Mouse (Mus musculus): Measurements from ENCODE around the gene Muc3a. TPM values are rescaled to one million over a fixed set of nuclear protein-coding genes. Genes with fewer than 3 reads are reported as not detected.

Gene Muc3a
- polyA plus RNA-seq, 1 experiment = 9.9 TPM

DNA sequence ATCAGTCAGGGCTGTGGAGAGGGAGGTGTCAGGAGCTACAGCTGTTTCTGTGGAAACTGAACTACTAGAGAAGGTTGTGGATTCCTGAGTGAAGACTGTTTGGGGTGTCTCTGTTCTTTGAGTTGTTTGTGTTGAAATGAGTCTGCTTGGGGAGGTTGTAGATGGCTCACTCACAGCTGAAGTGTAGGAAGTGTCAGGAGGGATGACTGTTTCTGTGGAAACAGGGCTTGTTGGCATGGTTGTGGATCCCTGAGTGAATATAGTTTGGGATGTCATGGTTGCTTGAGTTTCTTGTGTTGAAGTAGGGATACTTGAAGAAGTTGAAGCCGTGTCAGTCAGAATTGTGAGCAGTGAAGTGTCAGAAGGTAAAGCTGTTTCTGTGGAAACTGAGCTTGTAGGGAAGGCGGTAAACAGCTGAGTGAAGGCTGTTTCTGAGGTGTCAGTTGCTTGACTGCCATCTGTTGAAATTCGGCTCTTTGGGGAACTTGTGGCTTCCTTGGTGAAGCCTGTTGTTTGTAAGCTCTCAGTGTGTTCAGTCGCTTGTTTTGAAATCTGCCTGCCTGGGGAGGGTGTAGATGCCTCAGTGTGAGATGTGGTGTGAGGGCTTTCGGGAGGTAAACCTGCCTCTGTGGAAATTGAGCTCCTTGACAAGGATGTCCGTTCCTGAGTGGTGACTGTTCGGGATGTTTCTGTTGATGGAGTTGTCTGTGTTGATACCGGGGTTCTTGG is 32.4 kb downstream of the Muc3a start:
- WGBS = 39% methylated on average over 8 of the region's 8 CpGs
- Histone ChIP-seq H3K4me3 (replicated peaks; ENCODE audit: control insufficient read depth, low read depth, low read length) (peak overlapping the region; percentile 21), H3K27ac (ENCODE audit: control insufficient read depth, insufficient read depth, low read depth, low read length, poor library complexity) (peak overlapping the region; percentile 90), H3K4me1 (ENCODE audit: control insufficient read depth, insufficient read depth, low read length) (peaks cover 4% of the 10 kb centered on the region)
- TF ChIP-seq POLR2A (IDR thresholded peaks at IDR 0.05; ENCODE audit: borderline replicate concordance, control insufficient read depth, low read depth, low read length) = no peak
- 0 out of 2 replicates have a peak, but pooled peaks have one; percentile 5 for TF ChIP-seq CTCF (IDR thresholded peaks at IDR 0.05; ENCODE audit: control insufficient read depth, insufficient read depth, low read length)

DNA sequence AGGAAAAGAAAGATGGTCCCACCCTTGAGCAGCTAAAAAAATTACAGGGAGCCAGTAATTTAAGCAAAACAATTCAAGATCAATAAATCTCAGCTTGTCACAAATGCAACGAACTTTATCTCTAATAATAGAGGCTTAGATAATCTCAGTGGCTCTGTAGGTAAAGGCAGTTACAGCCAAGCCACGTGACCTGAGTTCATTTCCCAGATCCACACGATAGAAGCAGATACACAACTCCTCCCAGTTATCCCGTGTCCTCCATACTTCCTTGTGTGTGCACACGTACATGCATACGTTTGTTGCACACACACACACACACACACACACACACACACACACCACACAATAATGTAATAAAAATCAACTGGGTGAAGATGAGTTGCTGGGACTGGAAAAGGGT is 38.2 kb downstream of the Muc3a start:
- TF ChIP-seq CTCF (IDR thresholded peaks at IDR 0.05; ENCODE audit: control insufficient read depth, insufficient read depth, low read length) (no peak), POLR2A (IDR thresholded peaks at IDR 0.05; ENCODE audit: borderline replicate concordance, control insufficient read depth, low read depth, low read length) (no peak)
- no peak overlapping the region for H3K27ac ChIP-seq (ENCODE audit: control insufficient read depth, insufficient read depth, low read depth, low read length, poor library complexity)
- 58% methylated on average over 6 of the region's 6 CpGs for WGBS
- peaks cover under 1% of the 10 kb centered on the region; the same call in 1 of the 2 replicates for H3K4me1 ChIP-seq (ENCODE audit: control insufficient read depth, insufficient read depth, low read length)
- H3K4me3 ChIP-seq (replicated peaks; ENCODE audit: control insufficient read depth, low read depth, low read length) = no peak overlapping the region

DNA sequence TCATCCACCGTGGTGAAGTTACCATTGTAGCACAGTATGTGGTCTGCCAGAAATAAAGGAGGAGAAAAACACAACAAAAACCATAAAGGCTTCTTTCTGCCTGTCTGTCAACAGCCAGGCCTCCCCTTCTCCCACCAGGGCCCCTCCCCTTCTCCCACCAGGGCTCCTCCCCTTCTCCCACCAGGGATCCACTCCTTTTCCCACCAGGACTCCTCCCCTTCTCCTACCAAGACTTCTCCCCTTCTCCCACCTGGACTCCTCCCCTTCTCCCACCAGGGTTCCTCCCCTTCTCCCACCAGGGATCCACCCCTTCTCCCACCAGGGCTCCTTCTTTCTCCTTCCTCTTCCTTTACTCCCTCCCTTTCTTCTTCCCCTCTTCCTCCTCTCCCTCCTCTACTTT is 39.6 kb downstream of the Muc3a start:
- 19% methylated on average over 1 of the region's 1 CpGs for WGBS
- Histone ChIP-seq H3K4me1 (ENCODE audit: control insufficient read depth, insufficient read depth, low read length) (no peaks in the 10 kb centered on the region), H3K27ac (ENCODE audit: control insufficient read depth, insufficient read depth, low read depth, low read length, poor library complexity) (no peak overlapping the region), H3K4me3 (replicated peaks; ENCODE audit: control insufficient read depth, low read depth, low read length) (no peak overlapping the region)
- TF ChIP-seq POLR2A (IDR thresholded peaks at IDR 0.05; ENCODE audit: borderline replicate concordance, control insufficient read depth, low read depth, low read length) (no peak), CTCF (IDR thresholded peaks at IDR 0.05; ENCODE audit: control insufficient read depth, insufficient read depth, low read length) (no peak)

DNA sequence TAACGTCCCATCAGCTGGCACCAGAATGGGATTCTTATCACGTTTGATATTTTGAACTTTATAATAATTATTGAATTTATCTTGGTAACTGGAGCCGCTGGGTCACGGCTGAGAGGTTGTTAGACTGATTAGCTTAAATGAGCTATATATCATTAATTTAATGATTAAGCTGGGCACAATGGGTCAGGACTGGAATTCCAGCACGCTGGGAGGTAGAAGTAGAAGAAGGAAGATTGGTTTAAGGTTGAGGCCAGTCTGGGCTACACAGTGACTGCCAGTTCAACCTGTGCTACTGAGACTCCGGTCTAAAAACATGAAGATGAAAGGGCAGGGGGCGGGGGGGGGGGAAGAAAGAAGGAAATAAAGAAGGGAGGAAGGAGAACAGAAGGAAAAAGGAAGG is 40.7 kb downstream of the Muc3a start:
- no peak for TF ChIP-seq POLR2A (IDR thresholded peaks at IDR 0.05; ENCODE audit: borderline replicate concordance, control insufficient read depth, low read depth, low read length)
- TF ChIP-seq CTCF (IDR thresholded peaks at IDR 0.05; ENCODE audit: control insufficient read depth, insufficient read depth, low read length) = no peak
- no peak overlapping the region for H3K4me3 ChIP-seq (replicated peaks; ENCODE audit: control insufficient read depth, low read depth, low read length)
- WGBS = 72% methylated on average over 7 of the region's 7 CpGs
- no peaks in the 10 kb centered on the region for H3K4me1 ChIP-seq (ENCODE audit: control insufficient read depth, insufficient read depth, low read length)
- H3K27ac ChIP-seq (ENCODE audit: control insufficient read depth, insufficient read depth, low read depth, low read length, poor library complexity) = no peak overlapping the region

DNA sequence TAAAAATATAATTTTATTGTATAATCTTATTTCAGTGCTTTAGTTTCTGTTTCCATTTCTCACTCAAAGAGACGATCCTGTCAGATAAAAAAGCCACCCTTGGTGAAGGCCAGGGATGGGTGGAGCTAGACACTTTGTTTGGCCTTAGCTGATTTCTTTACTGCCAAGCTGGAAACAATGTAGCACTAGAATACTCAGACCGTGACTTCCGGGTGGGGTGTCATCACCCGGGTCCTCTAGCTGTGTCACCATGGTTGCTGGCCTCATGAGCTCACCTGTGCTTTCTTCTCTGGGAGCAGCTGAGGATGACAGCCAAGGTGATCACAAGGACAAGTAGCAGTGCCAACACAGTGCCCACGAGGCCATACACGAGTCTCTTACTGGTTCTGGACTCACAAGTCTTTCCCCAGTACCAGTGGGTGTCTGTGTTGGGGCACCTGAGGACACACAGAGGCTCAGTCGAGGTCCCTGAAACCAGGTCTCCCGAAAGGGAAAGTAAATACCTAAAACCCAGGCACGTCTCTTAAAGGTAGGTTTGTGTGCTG is 41.3 kb downstream of the Muc3a start:
- H3K4me1 ChIP-seq (ENCODE audit: control insufficient read depth, insufficient read depth, low read length) = no peaks in the 10 kb centered on the region
- H3K4me3 ChIP-seq (replicated peaks; ENCODE audit: control insufficient read depth, low read depth, low read length) = no peak overlapping the region
- 61% methylated on average over 9 of the region's 9 CpGs for WGBS
- TF ChIP-seq POLR2A (IDR thresholded peaks at IDR 0.05; ENCODE audit: borderline replicate concordance, control insufficient read depth, low read depth, low read length) (no peak), CTCF (IDR thresholded peaks at IDR 0.05; ENCODE audit: control insufficient read depth, insufficient read depth, low read length) (no peak)
- H3K27ac ChIP-seq (ENCODE audit: control insufficient read depth, insufficient read depth, low read depth, low read length, poor library complexity) = no peak overlapping the region

DNA sequence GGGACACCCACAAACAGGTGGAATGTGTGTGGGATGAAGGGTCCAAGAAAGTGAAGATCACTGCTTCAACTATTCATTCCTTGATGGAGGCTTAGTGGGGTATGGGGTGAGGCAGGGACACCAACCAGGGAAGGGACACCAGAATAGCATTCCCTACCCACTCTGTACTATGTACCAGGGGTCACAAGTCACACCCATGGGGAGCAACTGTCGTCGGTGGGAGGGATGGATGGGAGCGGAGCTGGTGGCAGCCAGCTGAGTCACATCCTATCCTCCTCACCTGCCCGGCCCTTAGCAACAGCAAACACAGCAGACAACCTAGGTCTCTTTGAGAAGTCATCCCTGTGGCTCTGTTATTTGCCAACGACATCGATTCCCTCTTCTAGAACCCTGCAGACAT is 44.6 kb downstream of the Muc3a start:
- TF ChIP-seq POLR2A (IDR thresholded peaks at IDR 0.05; ENCODE audit: borderline replicate concordance, control insufficient read depth, low read depth, low read length) = no peak
- TF ChIP-seq CTCF (IDR thresholded peaks at IDR 0.05; ENCODE audit: control insufficient read depth, insufficient read depth, low read length) = no peak
- WGBS = 56% methylated on average over 6 of the region's 6 CpGs

DNA sequence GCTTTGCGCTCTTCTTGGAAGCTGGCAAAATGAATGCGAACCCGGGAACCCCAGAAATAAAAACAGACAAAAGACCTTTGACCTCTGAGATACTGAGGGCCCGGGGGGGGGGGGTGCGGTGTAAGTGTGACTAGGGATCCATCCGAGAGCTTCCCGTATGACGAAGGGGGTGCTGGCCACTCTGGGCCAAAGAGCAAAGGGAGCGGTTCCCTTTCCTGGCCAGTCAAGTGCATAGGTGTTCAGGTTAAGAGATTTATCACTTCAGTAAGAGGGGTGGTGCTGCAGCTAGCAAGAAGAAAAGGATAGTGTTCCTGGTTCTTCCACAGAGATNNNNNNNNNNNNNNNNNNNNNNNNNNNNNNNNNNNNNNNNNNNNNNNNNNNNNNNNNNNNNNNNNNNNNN is 46.2 kb downstream of the Muc3a start:
- Histone ChIP-seq H3K4me1 (ENCODE audit: control insufficient read depth, insufficient read depth, low read length) (no peaks in the 10 kb centered on the region; the same call in 1 of the 2 replicates), H3K4me3 (replicated peaks; ENCODE audit: control insufficient read depth, low read depth, low read length) (no peak overlapping the region), H3K27ac (ENCODE audit: control insufficient read depth, insufficient read depth, low read depth, low read length, poor library complexity) (no peak overlapping the region)
- WGBS = 77% methylated on average over 9 of the region's 9 CpGs
- TF ChIP-seq CTCF (IDR thresholded peaks at IDR 0.05; ENCODE audit: control insufficient read depth, insufficient read depth, low read length) = no peak
- TF ChIP-seq POLR2A (IDR thresholded peaks at IDR 0.05; ENCODE audit: borderline replicate concordance, control insufficient read depth, low read depth, low read length) = no peak

More for the DNA sequence above, 44.6 kb downstream of the Muc3a start:
- no peak overlapping the region for H3K4me3 ChIP-seq (replicated peaks; ENCODE audit: control insufficient read depth, low read depth, low read length)
- H3K27ac ChIP-seq (ENCODE audit: control insufficient read depth, insufficient read depth, low read depth, low read length, poor library complexity) = no peak overlapping the region
- H3K4me1 ChIP-seq (ENCODE audit: control insufficient read depth, insufficient read depth, low read length) = no peaks in the 10 kb centered on the region

DNA sequence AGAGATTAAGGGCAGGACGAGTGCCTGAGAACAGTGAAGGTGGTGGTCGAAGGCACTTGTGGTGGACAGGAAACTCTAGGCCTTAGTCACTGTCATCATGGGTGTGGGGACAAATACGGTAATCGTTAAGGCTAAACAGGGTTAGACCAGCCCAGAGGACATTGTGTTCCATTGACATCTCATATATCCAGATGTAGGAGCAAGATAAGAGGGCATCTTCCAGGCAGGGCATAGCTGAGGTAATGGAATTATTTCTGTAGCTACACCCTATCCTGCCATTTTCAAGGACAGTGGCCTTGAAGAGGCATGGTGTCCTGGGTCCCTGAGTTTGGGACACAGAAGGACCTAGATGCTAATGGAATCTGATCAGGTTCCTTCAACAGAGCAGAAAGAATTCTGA is 50.3 kb downstream of the Muc3a start:
- 68% methylated on average over 4 of the region's 4 CpGs for WGBS
- Histone ChIP-seq H3K4me3 (replicated peaks; ENCODE audit: control insufficient read depth, low read depth, low read length) (no peak overlapping the region), H3K4me1 (ENCODE audit: control insufficient read depth, insufficient read depth, low read length) (no peaks in the 10 kb centered on the region; the same call in 1 of the 2 replicates), H3K27ac (ENCODE audit: control insufficient read depth, insufficient read depth, low read depth, low read length, poor library complexity) (no peak overlapping the region)
- TF ChIP-seq POLR2A (IDR thresholded peaks at IDR 0.05; ENCODE audit: borderline replicate concordance, control insufficient read depth, low read depth, low read length) = no peak
- TF ChIP-seq CTCF (IDR thresholded peaks at IDR 0.05; ENCODE audit: control insufficient read depth, insufficient read depth, low read length) = no peak
